Mouse (Mus musculus): ENCODE data around the gene Gm20431. TPM values are rescaled to one million over a fixed set of nuclear protein-coding genes. Genes with fewer than 3 reads are reported as not detected.

Gene Gm20431
- polyA plus RNA-seq, 1 experiment: not detected

GRCm38 (mm10) chr2:167685137-167685536 is 23.8 kb upstream of the Gm20431 start:
- no peak overlapping the region for H3K4me3 ChIP-seq (ENCODE audit: insufficient read depth, low read length)
- no peaks in the 10 kb centered on the region for H3K4me1 ChIP-seq (ENCODE audit: control insufficient read depth, insufficient read depth, low read length)
- TF ChIP-seq POLR2A (IDR thresholded peaks at IDR 0.05; ENCODE audit: extremely low read depth, insufficient read depth, low read length) (no peak), CTCF (IDR thresholded peaks at IDR 0.05; ENCODE audit: extremely low read depth, insufficient read depth, low read length) (peak; percentile 100)
- no peak overlapping the region for H3K27ac ChIP-seq (ENCODE audit: insufficient read depth, low read length)

- H3K4me1 ChIP-seq (ENCODE audit: control insufficient read depth, insufficient read depth, low read length): no peaks in the 10 kb centered on the region
- H3K4me3 ChIP-seq (ENCODE audit: insufficient read depth, low read length): no peak overlapping the region
- TF ChIP-seq CTCF (IDR thresholded peaks at IDR 0.05; ENCODE audit: extremely low read depth, insufficient read depth, low read length) (no peak), POLR2A (IDR thresholded peaks at IDR 0.05; ENCODE audit: extremely low read depth, insufficient read depth, low read length) (no peak)
- H3K27ac ChIP-seq (ENCODE audit: insufficient read depth, low read length): no peak overlapping the region
These were observed 22.4 kb upstream of the Gm20431 start for GRCm38 (mm10) chr2:167683721-167684120.

- Histone ChIP-seq H3K4me3 (ENCODE audit: insufficient read depth, low read length) (no peak overlapping the region), H3K27ac (ENCODE audit: insufficient read depth, low read length) (no peak overlapping the region), H3K4me1 (ENCODE audit: control insufficient read depth, insufficient read depth, low read length) (no peaks in the 10 kb centered on the region)
- TF ChIP-seq CTCF (IDR thresholded peaks at IDR 0.05; ENCODE audit: extremely low read depth, insufficient read depth, low read length) (peak; percentile 47), POLR2A (IDR thresholded peaks at IDR 0.05; ENCODE audit: extremely low read depth, insufficient read depth, low read length) (no peak)
These were observed 19.4 kb upstream of the Gm20431 start for GRCm38 (mm10) chr2:167680657-167681056.

GRCm38 (mm10) chr2:167679902-167680430 is 18.7 kb upstream of the Gm20431 start:
- H3K27ac ChIP-seq (ENCODE audit: insufficient read depth, low read length): no peak overlapping the region
- H3K4me1 ChIP-seq (ENCODE audit: control insufficient read depth, insufficient read depth, low read length): no peaks in the 10 kb centered on the region
- no peak overlapping the region for H3K4me3 ChIP-seq (ENCODE audit: insufficient read depth, low read length)
- TF ChIP-seq CTCF (IDR thresholded peaks at IDR 0.05; ENCODE audit: extremely low read depth, insufficient read depth, low read length) (peak; percentile 76), POLR2A (IDR thresholded peaks at IDR 0.05; ENCODE audit: extremely low read depth, insufficient read depth, low read length) (no peak)

GRCm38 (mm10) chr2:167678600-167678999 is 17.3 kb upstream of the Gm20431 start:
- Histone ChIP-seq H3K4me1 (ENCODE audit: control insufficient read depth, insufficient read depth, low read length) (no peaks in the 10 kb centered on the region), H3K27ac (ENCODE audit: insufficient read depth, low read length) (no peak overlapping the region), H3K4me3 (ENCODE audit: insufficient read depth, low read length) (no peak overlapping the region)
- no peak for TF ChIP-seq POLR2A (IDR thresholded peaks at IDR 0.05; ENCODE audit: extremely low read depth, insufficient read depth, low read length)
- TF ChIP-seq CTCF (IDR thresholded peaks at IDR 0.05; ENCODE audit: extremely low read depth, insufficient read depth, low read length): peak; percentile 30

GRCm38 (mm10) chr2:167675120-167675909 is 14.0 kb upstream of the Gm20431 start:
- H3K4me1 ChIP-seq (ENCODE audit: control insufficient read depth, insufficient read depth, low read length): no peaks in the 10 kb centered on the region
- TF ChIP-seq POLR2A (IDR thresholded peaks at IDR 0.05; ENCODE audit: extremely low read depth, insufficient read depth, low read length): no peak
- TF ChIP-seq CTCF (IDR thresholded peaks at IDR 0.05; ENCODE audit: extremely low read depth, insufficient read depth, low read length): peak; percentile 57
- no peak overlapping the region for H3K27ac ChIP-seq (ENCODE audit: insufficient read depth, low read length)
- H3K4me3 ChIP-seq (ENCODE audit: insufficient read depth, low read length): no peak overlapping the region

- H3K4me3 ChIP-seq (ENCODE audit: insufficient read depth, low read length): no peak overlapping the region
- TF ChIP-seq POLR2A (IDR thresholded peaks at IDR 0.05; ENCODE audit: extremely low read depth, insufficient read depth, low read length): no peak
- no peak for TF ChIP-seq CTCF (IDR thresholded peaks at IDR 0.05; ENCODE audit: extremely low read depth, insufficient read depth, low read length)
- H3K27ac ChIP-seq (ENCODE audit: insufficient read depth, low read length): no peak overlapping the region
- no peaks in the 10 kb centered on the region for H3K4me1 ChIP-seq (ENCODE audit: control insufficient read depth, insufficient read depth, low read length)
These were observed 11.0 kb upstream of the Gm20431 start for GRCm38 (mm10) chr2:167672212-167672685.

GRCm38 (mm10) chr2:167671101-167671633 is 9.9 kb upstream of the Gm20431 start:
- Histone ChIP-seq H3K27ac (ENCODE audit: insufficient read depth, low read length) (0 out of 2 replicates have a peak overlapping the region, but pooled peaks have one; percentile 44), H3K4me3 (ENCODE audit: insufficient read depth, low read length) (no peak overlapping the region)
- TF ChIP-seq POLR2A (IDR thresholded peaks at IDR 0.05; ENCODE audit: extremely low read depth, insufficient read depth, low read length): no peak
- no peak for TF ChIP-seq CTCF (IDR thresholded peaks at IDR 0.05; ENCODE audit: extremely low read depth, insufficient read depth, low read length)

GRCm38 (mm10) chr2:167669398-167669797 is 8.1 kb upstream of the Gm20431 start:
- Histone ChIP-seq H3K4me3 (ENCODE audit: insufficient read depth, low read length) (no peak overlapping the region), H3K27ac (ENCODE audit: insufficient read depth, low read length) (no peak overlapping the region), H3K4me1 (ENCODE audit: control insufficient read depth, insufficient read depth, low read length) (no peaks in the 10 kb centered on the region)
- TF ChIP-seq CTCF (IDR thresholded peaks at IDR 0.05; ENCODE audit: extremely low read depth, insufficient read depth, low read length) (no peak), POLR2A (IDR thresholded peaks at IDR 0.05; ENCODE audit: extremely low read depth, insufficient read depth, low read length) (no peak)

More at GRCm38 (mm10) chr2:167671101-167671633, 9.9 kb upstream of the Gm20431 start:
- H3K4me1 ChIP-seq (ENCODE audit: control insufficient read depth, insufficient read depth, low read length): no peaks in the 10 kb centered on the region

Data from cortical plate, adult 2 months (tissue).